Mouse (Mus musculus) stomach, postnatal 0 days (tissue): Measurements from ENCODE around the gene Hspb3.

Source experiments
- CTCF ChIP-seq: IDR thresholded peaks from 2 replicates; pipeline ENCODE4 v1.5.1; 2016; ENCODE audit warnings: antibody characterized with exemption, low read depth, mild to moderate bottlenecking, moderate library complexity
- EP300 ChIP-seq: optimal IDR thresholded peaks from 2 replicates; pipeline ENCODE3; 2016; ENCODE audit warnings: antibody characterized with exemption

DNA sequence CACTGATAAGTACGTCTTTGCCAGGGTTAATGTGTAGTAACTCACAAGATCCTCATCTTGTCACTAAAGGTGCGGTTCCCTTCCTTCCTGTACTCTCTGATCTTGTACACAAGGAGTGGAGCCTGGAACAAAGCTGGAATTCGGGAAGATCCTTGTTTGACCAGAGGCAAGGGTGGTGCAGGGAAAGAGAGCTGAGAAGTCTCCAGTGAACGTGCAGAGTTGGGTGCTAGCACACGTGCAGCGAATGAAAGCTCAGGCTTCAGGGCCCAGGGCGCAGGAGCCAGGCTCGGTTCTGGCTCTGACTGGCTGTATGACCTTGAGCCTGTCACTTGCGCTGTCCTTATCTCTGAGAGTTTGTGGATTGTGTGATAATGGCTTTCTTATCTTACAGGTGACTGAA is 44.5 kb downstream of the Hspb3 start:
- no peak for TF ChIP-seq CTCF
- no peak for TF ChIP-seq EP300
